In genomic region chr13:110907319-110907955, GRCm38 (mm10) we compare ENCODE assay signal across 8 mouse cellular contexts.
DNase-seq lines count a peak whose midpoint lies in the region; ATAC-seq and TF ChIP-seq lines count a peak whose summit lies in the region.

No protein-coding gene starts in this region.

- DNase-seq in 3134 (ENCODE audit: extremely low read depth, insufficient read length, low spot score): peak; percentile 78
- peak; percentile 43 for DNase-seq in adrenal gland, postnatal 10 days
- peak; percentile 51 to 72 for DNase-seq in heart, adult 2 months
- DNase-seq in kidney, postnatal 25 days: peak; percentile 58 to 82
- peak; percentile 48 for DNase-seq in neural tube, embryonic 11.5 days (ENCODE audit: low spot score)
- no peak for DNase-seq in retina, postnatal 1 day
- no peak for DNase-seq in cerebellum, postnatal 25 days

- no peak overlapping the region for H3K9ac ChIP-seq in heart, adult 2 months (ENCODE audit: low read depth, low read length)
- no peak overlapping the region for H3K9ac ChIP-seq in neural tube, embryonic 11.5 days (ENCODE audit: low read length)

- H3K4me2 ChIP-seq in neural tube, embryonic 11.5 days (ENCODE audit: low read depth): no peak overlapping the region

- peaks cover 12% of the 10 kb centered on the region for H3K4me1 ChIP-seq in heart, adult 2 months (ENCODE audit: control insufficient read depth, insufficient read depth, low read length)
- 0 out of 2 replicates have a peak, but pooled peaks cover 3% of the 10 kb centered on the region for H3K4me1 ChIP-seq in neural tube, embryonic 11.5 days (ENCODE audit: control insufficient read depth, insufficient read depth, low read length)

- no peaks in the 10 kb centered on the region for H3K79me2 ChIP-seq in heart, adult 2 months (replicated peaks; ENCODE audit: control insufficient read depth, insufficient read depth, low read length)

- peaks cover 8% of the 10 kb centered on the region for H3K36me3 ChIP-seq in heart, adult 2 months (ENCODE audit: control insufficient read depth, insufficient read depth, low read length)
- H3K36me3 ChIP-seq in neural tube, embryonic 11.5 days (ENCODE audit: control insufficient read depth, insufficient read depth, low read length): no peaks in the 10 kb centered on the region

- TF ChIP-seq EP300 in heart, adult 2 months (IDR thresholded peaks at IDR 0.05; ENCODE audit: insufficient read depth, low read depth, low read length): peak; percentile 64; the same call in 1 of the 2 replicates

- no peaks in the 10 kb centered on the region for H3K9me3 ChIP-seq in neural tube, embryonic 11.5 days (ENCODE audit: control insufficient read depth, low read length)

- peak overlapping the region; percentile 43 for H3K27ac ChIP-seq in heart, adult 2 months
- H3K27ac ChIP-seq in neural tube, embryonic 11.5 days (ENCODE audit: low read depth, low read length): no peak overlapping the region

- intact Hi-C loops in heart, adult 2 months (cut with DNase I): no loop called here

- no peak for ATAC-seq in neural tube, embryonic 11.5 days (ENCODE audit: insufficient read depth, low FRiP score, low TSS enrichment)
- ATAC-seq in cerebellum, adult (ENCODE audit: insufficient number of reproducible peaks, low FRiP score, low TSS enrichment): no peak

- H3K4me3 ChIP-seq in heart, adult 2 months: no peak overlapping the region
- no peak overlapping the region for H3K4me3 ChIP-seq in neural tube, embryonic 11.5 days (ENCODE audit: low read depth, low read length)

- TF ChIP-seq POLR2A in heart, adult 2 months (IDR thresholded peaks at IDR 0.05; ENCODE audit: insufficient read depth, low read depth, low read length): 0 out of 2 replicates have a peak, but pooled peaks have one; percentile 15

- TF ChIP-seq CTCF in heart, adult 2 months (IDR thresholded peaks at IDR 0.05): no peak

- 42% methylated on average over 6 of the region's 6 CpGs for WGBS in heart, adult 2 months
- 52% methylated on average over 6 of the region's 6 CpGs for WGBS in neural tube, embryonic 11.5 days

- no peaks in the 10 kb centered on the region for H3K27me3 ChIP-seq in heart, adult 2 months (ENCODE audit: control insufficient read depth, insufficient read depth, low read length)
- H3K27me3 ChIP-seq in neural tube, embryonic 11.5 days (ENCODE audit: control insufficient read depth, insufficient read depth, low read length): no peaks in the 10 kb centered on the region

Comparison
In these comparisons a context has a peak if more than half of its experiments do, and no peak if none do; other contexts are left out.
1. DNase-seq: peak in 3134 (single experiment), adrenal gland, postnatal 10 days (single experiment), heart, adult 2 months (2 of 2), kidney, postnatal 25 days (2 of 2) and neural tube, embryonic 11.5 days (single experiment); none in retina, postnatal 1 day (single experiment) and cerebellum, postnatal 25 days (0 of 2).